Mouse (Mus musculus): ENCODE results near the gene Agpat3. TPM values are rescaled to one million over a fixed set of nuclear protein-coding genes. Genes with fewer than 3 reads are reported as not detected.

The Agpat3 gene
- polyA plus RNA-seq, 1 experiment, result 625 TPM

Other genes with a start within 250 kb of the Agpat3 start
- gene D10Jhu81e, start 182.7 kb downstream of the Agpat3 start, polyA plus RNA-seq (2012; rRNA removed), result 111 and 126 TPM in 2 replicates
- 7.9 and 9.8 TPM in 2 replicates for gene Pwp2, start 167.3 kb downstream of the Agpat3 start, polyA plus RNA-seq (2012; rRNA removed)
- 62.3 and 76.1 TPM in 2 replicates for gene Trappc10, start 107.8 kb downstream of the Agpat3 start, polyA plus RNA-seq (2012; rRNA removed)
- 94.1 and 150 TPM in 2 replicates for gene Rrp1, start 60.6 kb upstream of the Agpat3 start, polyA plus RNA-seq (2012; rRNA removed)
- 127 and 151 TPM in 2 replicates for gene Cstb, start 73.2 kb upstream of the Agpat3 start, polyA plus RNA-seq (2012; rRNA removed)
- 55.9 and 68.6 TPM in 2 replicates for gene Pdxk, start 112.5 kb upstream of the Agpat3 start, polyA plus RNA-seq (2012; rRNA removed)
- gene Olfr1358, start 164.9 kb upstream of the Agpat3 start, polyA plus RNA-seq (2012; rRNA removed), result 0.11 TPM in 1 of 2 replicates, not detected in the other
- 57.2 and 63.0 TPM in 2 replicates for gene Ilvbl, start 221.9 kb upstream of the Agpat3 start, polyA plus RNA-seq (2012; rRNA removed)
- 22.7 and 30.0 TPM in 2 replicates for gene Syde1, start 239.5 kb upstream of the Agpat3 start, polyA plus RNA-seq (2012; rRNA removed)